Mouse (Mus musculus): ENCODE data around the gene Sucla2. TPM values are rescaled to one million over a fixed set of nuclear protein-coding genes. Genes with fewer than 3 reads are reported as not detected.

Sucla2 gene
- 109 and 116 TPM in 2 replicates for polyA plus RNA-seq (2015; fragmentation: Nextera tagmentation; extraction: Ambion mirVana)

- H3K9ac ChIP-seq = peak within 1 kb of the TSS; percentile 54
- H3K4me2 ChIP-seq = peak within 1 kb of the TSS; percentile 51
- H3K36me3 ChIP-seq = no peaks in the 10 kb centered on the region
- no peaks in the 10 kb centered on the region for H3K27me3 ChIP-seq
- peak; percentile 100 for ATAC-seq (ENCODE audit: borderline replicate concordance, extremely low read depth, low FRiP score, low TSS enrichment)
- under 1% methylated on average over 41 of the region's 41 CpGs for WGBS
- H3K4me1 ChIP-seq = 0 out of 2 replicates have a peak, but pooled peaks cover 6% of the 10 kb centered on the region
- no peaks in the 10 kb centered on the region for H3K9me3 ChIP-seq
- H3K27ac ChIP-seq = peak within 1 kb of the TSS; percentile 87
- peak within 1 kb of the TSS; percentile 54 for H3K4me3 ChIP-seq
Measured at GRCm38 (mm10) chr14:73524766-73525448, at the start of gene Sucla2. TSS of gene Sucla2 (plus strand) at chr14:73525319.

GRCm38 (mm10) chr14:73475506-73475905 lies 49.6 kb upstream of the Sucla2 start:
- no peak for ATAC-seq (ENCODE audit: borderline replicate concordance, extremely low read depth, low FRiP score, low TSS enrichment)

GRCm38 (mm10) chr14:73476361-73476934 lies 48.7 kb upstream of the Sucla2 start:
- no peak overlapping the region for H3K4me3 ChIP-seq
- H3K9me3 ChIP-seq = no peaks in the 10 kb centered on the region
- WGBS = 82% methylated on average over 8 of the region's 8 CpGs
- H3K27ac ChIP-seq = no peak overlapping the region
- H3K9ac ChIP-seq = no peak overlapping the region
- peaks cover 22% of the 10 kb centered on the region for H3K4me1 ChIP-seq
- H3K36me3 ChIP-seq = no peaks in the 10 kb centered on the region
- ATAC-seq (ENCODE audit: borderline replicate concordance, extremely low read depth, low FRiP score, low TSS enrichment) = peak; percentile 63; the same call in 1 of the 2 replicates
- no peaks in the 10 kb centered on the region for H3K27me3 ChIP-seq
- no peak overlapping the region for H3K4me2 ChIP-seq

More at GRCm38 (mm10) chr14:73475506-73475905, 49.6 kb upstream of the Sucla2 start:
- no peaks in the 10 kb centered on the region for H3K36me3 ChIP-seq
- H3K9me3 ChIP-seq = no peaks in the 10 kb centered on the region
- no peak overlapping the region for H3K4me3 ChIP-seq
- no peaks in the 10 kb centered on the region for H3K27me3 ChIP-seq
- H3K9ac ChIP-seq = no peak overlapping the region
- WGBS = 67% methylated on average over 7 of the region's 7 CpGs
- peaks cover 22% of the 10 kb centered on the region for H3K4me1 ChIP-seq
- H3K4me2 ChIP-seq = no peak overlapping the region
- no peak overlapping the region for H3K27ac ChIP-seq

GRCm38 (mm10) chr14:73477077-73477476 lies 48.0 kb upstream of the Sucla2 start:
- Histone ChIP-seq H3K4me1 (peaks cover 22% of the 10 kb centered on the region), H3K4me3 (no peak overlapping the region), H3K36me3 (no peaks in the 10 kb centered on the region), H3K9me3 (no peaks in the 10 kb centered on the region), H3K9ac (no peak overlapping the region), H3K27me3 (no peaks in the 10 kb centered on the region), H3K4me2 (no peak overlapping the region), H3K27ac (no peak overlapping the region)
- no peak for ATAC-seq (ENCODE audit: borderline replicate concordance, extremely low read depth, low FRiP score, low TSS enrichment)
- 81% methylated on average over 10 of the region's 10 CpGs for WGBS

GRCm38 (mm10) chr14:73478321-73478720 lies 46.8 kb upstream of the Sucla2 start:
- H3K9me3 ChIP-seq = no peaks in the 10 kb centered on the region
- no peak overlapping the region for H3K9ac ChIP-seq
- H3K27me3 ChIP-seq = no peaks in the 10 kb centered on the region
- H3K4me1 ChIP-seq = peaks cover 22% of the 10 kb centered on the region
- no peak overlapping the region for H3K27ac ChIP-seq
- WGBS = 66% methylated on average over 3 of the region's 3 CpGs
- H3K4me3 ChIP-seq = no peak overlapping the region
- no peaks in the 10 kb centered on the region for H3K36me3 ChIP-seq
- no peak for ATAC-seq (ENCODE audit: borderline replicate concordance, extremely low read depth, low FRiP score, low TSS enrichment)
- H3K4me2 ChIP-seq = no peak overlapping the region

GRCm38 (mm10) chr14:73479771-73480170 lies 45.3 kb upstream of the Sucla2 start:
- H3K4me2 ChIP-seq = no peak overlapping the region
- no peak overlapping the region for H3K27ac ChIP-seq
- no peak overlapping the region for H3K4me3 ChIP-seq
- H3K36me3 ChIP-seq = no peaks in the 10 kb centered on the region
- H3K9me3 ChIP-seq = no peaks in the 10 kb centered on the region
- H3K4me1 ChIP-seq = peaks cover 10% of the 10 kb centered on the region; the same call in 1 of the 2 replicates
- H3K27me3 ChIP-seq = no peaks in the 10 kb centered on the region
- no peak for ATAC-seq (ENCODE audit: borderline replicate concordance, extremely low read depth, low FRiP score, low TSS enrichment)
- no peak overlapping the region for H3K9ac ChIP-seq
- WGBS = 65% methylated on average over 1 of the region's 1 CpGs

- WGBS = 67% methylated on average over 5 of the region's 5 CpGs
- Histone ChIP-seq H3K4me2 (no peak overlapping the region), H3K36me3 (no peaks in the 10 kb centered on the region), H3K9ac (no peak overlapping the region), H3K9me3 (no peaks in the 10 kb centered on the region), H3K4me1 (no peaks in the 10 kb centered on the region), H3K4me3 (no peak overlapping the region), H3K27ac (no peak overlapping the region), H3K27me3 (no peaks in the 10 kb centered on the region)
- no peak for ATAC-seq (ENCODE audit: borderline replicate concordance, extremely low read depth, low FRiP score, low TSS enrichment)
Measured at GRCm38 (mm10) chr14:73483516-73484229, 41.4 kb upstream of the Sucla2 start.

GRCm38 (mm10) chr14:73484366-73485110 lies 40.6 kb upstream of the Sucla2 start:
- H3K4me2 ChIP-seq = no peak overlapping the region
- H3K4me1 ChIP-seq = no peaks in the 10 kb centered on the region
- H3K9ac ChIP-seq = no peak overlapping the region
- H3K4me3 ChIP-seq = no peak overlapping the region
- WGBS = 58% methylated on average over 3 of the region's 3 CpGs
- no peak for ATAC-seq (ENCODE audit: borderline replicate concordance, extremely low read depth, low FRiP score, low TSS enrichment)
- H3K9me3 ChIP-seq = no peaks in the 10 kb centered on the region
- no peaks in the 10 kb centered on the region for H3K27me3 ChIP-seq
- H3K27ac ChIP-seq = no peak overlapping the region
- no peaks in the 10 kb centered on the region for H3K36me3 ChIP-seq

GRCm38 (mm10) chr14:73486641-73487040 lies 38.5 kb upstream of the Sucla2 start:
- no peaks in the 10 kb centered on the region for H3K9me3 ChIP-seq
- H3K27ac ChIP-seq = no peak overlapping the region
- no peaks in the 10 kb centered on the region for H3K27me3 ChIP-seq
- no peak overlapping the region for H3K4me3 ChIP-seq
- no peaks in the 10 kb centered on the region for H3K36me3 ChIP-seq
- H3K9ac ChIP-seq = no peak overlapping the region
- H3K4me2 ChIP-seq = no peak overlapping the region
- no peaks in the 10 kb centered on the region for H3K4me1 ChIP-seq
- no peak for ATAC-seq (ENCODE audit: borderline replicate concordance, extremely low read depth, low FRiP score, low TSS enrichment)
- WGBS = 65% methylated on average over 5 of the region's 5 CpGs

GRCm38 (mm10) chr14:73493356-73493755 lies 31.8 kb upstream of the Sucla2 start:
- H3K4me1 ChIP-seq = 0 out of 2 replicates have a peak, but pooled peaks cover 2% of the 10 kb centered on the region
- no peak for ATAC-seq (ENCODE audit: borderline replicate concordance, extremely low read depth, low FRiP score, low TSS enrichment)
- H3K9me3 ChIP-seq = no peaks in the 10 kb centered on the region; the same call in 1 of the 2 replicates
- H3K9ac ChIP-seq = no peak overlapping the region
- no peaks in the 10 kb centered on the region for H3K27me3 ChIP-seq
- 94% methylated on average over 6 of the region's 6 CpGs for WGBS
- H3K4me2 ChIP-seq = no peak overlapping the region
- no peak overlapping the region for H3K4me3 ChIP-seq
- H3K36me3 ChIP-seq = no peaks in the 10 kb centered on the region
- no peak overlapping the region for H3K27ac ChIP-seq

- no peaks in the 10 kb centered on the region for H3K27me3 ChIP-seq
- H3K9ac ChIP-seq = no peak overlapping the region
- 0 out of 2 replicates have a peak, but pooled peaks cover 2% of the 10 kb centered on the region for H3K4me1 ChIP-seq
- no peaks in the 10 kb centered on the region for H3K36me3 ChIP-seq
- no peak overlapping the region for H3K27ac ChIP-seq
- no peak for ATAC-seq (ENCODE audit: borderline replicate concordance, extremely low read depth, low FRiP score, low TSS enrichment)
- no peaks in the 10 kb centered on the region; the same call in 1 of the 2 replicates for H3K9me3 ChIP-seq
- 58% methylated on average over 6 of the region's 6 CpGs for WGBS
- no peak overlapping the region for H3K4me3 ChIP-seq
- no peak overlapping the region for H3K4me2 ChIP-seq
Measured at GRCm38 (mm10) chr14:73494122-73494521, 31.0 kb upstream of the Sucla2 start.
